Mouse (Mus musculus): ENCODE results near the gene Ttll3. TPM values are rescaled to one million over a fixed set of nuclear protein-coding genes. Genes with fewer than 3 reads are reported as not detected.

Ttll3 gene
- total and polyA plus RNA-seq, 3 experiments = 5.7 to 11.2 TPM; not detected in 1

DNA sequence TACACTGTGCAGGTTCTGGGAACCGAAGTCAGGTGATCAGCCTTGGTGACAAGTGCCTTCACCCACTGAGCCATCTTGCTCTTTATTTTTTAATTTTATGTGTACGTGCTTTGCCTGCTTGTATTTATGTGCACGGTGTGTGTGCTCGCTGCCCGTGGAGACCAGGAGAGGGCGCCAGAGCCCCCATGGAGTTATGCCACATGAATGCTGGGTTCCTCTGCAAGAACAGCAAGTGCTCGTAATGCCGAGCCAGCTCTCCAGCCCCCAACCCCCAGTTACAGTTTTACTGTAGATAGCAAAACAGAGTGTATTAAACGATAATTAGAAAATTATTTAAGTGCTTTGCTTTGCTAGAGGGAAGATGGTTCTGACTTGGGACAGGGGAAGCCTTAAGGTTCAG, 17.6 kb downstream of the Ttll3 start:
- no peaks in the 10 kb centered on the region for H3K79me2 ChIP-seq (ENCODE audit: control insufficient read depth, insufficient read depth, low read length, poor library complexity)
- no peak overlapping the region for H3K27ac ChIP-seq (ENCODE audit: control insufficient read depth, low read depth, low read length)
- TF ChIP-seq UBTF (IDR thresholded peaks at IDR 0.05; ENCODE audit: borderline replicate concordance, insufficient read depth, low read depth, low read length) = no peak
- no peak for TF ChIP-seq TBP (IDR thresholded peaks at IDR 0.05; ENCODE audit: low read depth, low read length)
- peak; percentile 51 to 63 (median 52) for TF ChIP-seq CTCF (IDR thresholded peaks at IDR 0.05 in 2 of 3, conservative IDR thresholded peaks at IDR 0.05 in 1 of 3; ENCODE audit: control insufficient read depth in 1 of 3, insufficient read depth in 1 of 3, low read depth in 2 of 3, low read length in 3 of 3, poor library complexity in 1 of 3, severe bottlenecking in 1 of 3)
- peak; percentile 29 for TF ChIP-seq RAD21 (IDR thresholded peaks at IDR 0.05; ENCODE audit: low read depth, low read length)
- TF ChIP-seq SMC3 (IDR thresholded peaks at IDR 0.05; ENCODE audit: low read depth, low read length) = peak; percentile 33
- TF ChIP-seq MXI1 (IDR thresholded peaks at IDR 0.05; ENCODE audit: low read depth, low read length) = no peak
- H3K4me1 ChIP-seq (ENCODE audit: control insufficient read depth in 1 of 2, insufficient read depth in 2 of 2, low read length in 2 of 2) = no peaks in the 10 kb centered on the region
- no peaks in the 10 kb centered on the region; a peak in 1 of 4 replicates for H3K36me3 ChIP-seq (ENCODE audit: control insufficient read depth in 1 of 2, insufficient read depth in 2 of 2, low read length in 2 of 2)
- H3K27me3 ChIP-seq (ENCODE audit: control insufficient read depth in 1 of 2, insufficient read depth in 2 of 2, low read length in 2 of 2) = no peaks in the 10 kb centered on the region
- H3K9me3 ChIP-seq (replicated peaks; ENCODE audit: insufficient read depth, low read length) = no peaks in the 10 kb centered on the region
- no peak overlapping the region for H3K9ac ChIP-seq (ENCODE audit: control insufficient read depth, low read depth, low read length, poor library complexity, severe bottlenecking)
- H3K4me3 ChIP-seq (ENCODE audit: control insufficient read depth in 1 of 2, insufficient read depth in 1 of 2, low read depth in 2 of 2, low read length in 2 of 2) = no peak overlapping the region
- DNase-seq (ENCODE audit: low read depth, low spot score) = peak; percentile 57

GRCm38 (mm10) chr6:113410001-113410400, 20.9 kb downstream of the Ttll3 start:
- H3K4me3 ChIP-seq (ENCODE audit: control insufficient read depth in 1 of 2, insufficient read depth in 1 of 2, low read depth in 2 of 2, low read length in 2 of 2) = no peak overlapping the region
- H3K36me3 ChIP-seq (ENCODE audit: control insufficient read depth in 1 of 2, insufficient read depth in 2 of 2, low read length in 2 of 2) = no peaks in the 10 kb centered on the region; a peak in 1 of 4 replicates
- H3K4me1 ChIP-seq (ENCODE audit: control insufficient read depth in 1 of 2, insufficient read depth in 2 of 2, low read length in 2 of 2) = no peaks in the 10 kb centered on the region
- no peak overlapping the region for H3K27ac ChIP-seq (ENCODE audit: control insufficient read depth, low read depth, low read length)
- DNase-seq (ENCODE audit: low read depth, low spot score) = no peak
- no peaks in the 10 kb centered on the region for H3K9me3 ChIP-seq (replicated peaks; ENCODE audit: insufficient read depth, low read length)
- no peak overlapping the region for H3K9ac ChIP-seq (ENCODE audit: control insufficient read depth, low read depth, low read length, poor library complexity, severe bottlenecking)
- H3K79me2 ChIP-seq (ENCODE audit: control insufficient read depth, insufficient read depth, low read length, poor library complexity) = no peaks in the 10 kb centered on the region
- H3K27me3 ChIP-seq (ENCODE audit: control insufficient read depth in 1 of 2, insufficient read depth in 2 of 2, low read length in 2 of 2) = no peaks in the 10 kb centered on the region
- no peak for TF ChIP-seq ZC3H11A (IDR thresholded peaks at IDR 0.05; ENCODE audit: low read depth, low read length)
- TF ChIP-seq SMC3 (IDR thresholded peaks at IDR 0.05; ENCODE audit: low read depth, low read length) = no peak
- no peak for TF ChIP-seq NELFE (IDR thresholded peaks at IDR 0.05; ENCODE audit: low read depth, low read length)
- no peak for TF ChIP-seq MAFK (IDR thresholded peaks at IDR 0.05; ENCODE audit: borderline replicate concordance, low read depth, low read length)
- TF ChIP-seq USF2 (IDR thresholded peaks at IDR 0.05; ENCODE audit: borderline replicate concordance in 1 of 2, insufficient read depth in 1 of 2, low read depth in 1 of 2, low read length in 2 of 2) = no peak
- no peak for TF ChIP-seq GATA1 (IDR thresholded peaks at IDR 0.05; ENCODE audit: low read depth, low read length)
- no peak for TF ChIP-seq USF1 (IDR thresholded peaks at IDR 0.05; ENCODE audit: low read depth, low read length)
- no peak for TF ChIP-seq NRF1 (IDR thresholded peaks at IDR 0.05; ENCODE audit: insufficient read depth, low read depth, low read length, poor library complexity, severe bottlenecking)
- TF ChIP-seq TCF12 (IDR thresholded peaks at IDR 0.05; ENCODE audit: low read depth, low read length) = no peak

- Histone ChIP-seq H3K9ac (ENCODE audit: control insufficient read depth, low read depth, low read length, poor library complexity, severe bottlenecking) (no peak overlapping the region), H3K27me3 (ENCODE audit: control insufficient read depth in 1 of 2, insufficient read depth in 2 of 2, low read length in 2 of 2) (no peaks in the 10 kb centered on the region), H3K4me3 (ENCODE audit: control insufficient read depth in 1 of 2, insufficient read depth in 1 of 2, low read depth in 2 of 2, low read length in 2 of 2) (no peak overlapping the region), H3K36me3 (ENCODE audit: control insufficient read depth in 1 of 2, insufficient read depth in 2 of 2, low read length in 2 of 2) (peaks cover 0 to 3% of the 10 kb centered on the region in 2 experiments; a peak in 1 of 4 replicates), H3K27ac (ENCODE audit: control insufficient read depth, low read depth, low read length) (no peak overlapping the region), H3K9me3 (replicated peaks; ENCODE audit: insufficient read depth, low read length) (no peaks in the 10 kb centered on the region), H3K79me2 (ENCODE audit: control insufficient read depth, insufficient read depth, low read length, poor library complexity) (peaks cover 6% of the 10 kb centered on the region), H3K4me1 (ENCODE audit: control insufficient read depth in 1 of 2, insufficient read depth in 2 of 2, low read length in 2 of 2) (peaks cover 0 to 15% of the 10 kb centered on the region in 2 experiments; a peak in 3 of 4 replicates)
- peak; percentile 52 for DNase-seq (ENCODE audit: low read depth, low spot score)
- TF ChIP-seq CHD2 (IDR thresholded peaks at IDR 0.05; ENCODE audit: low read length) (no peak), SIN3A (IDR thresholded peaks at IDR 0.05; ENCODE audit: low read length) (no peak), ZNF384 (IDR thresholded peaks at IDR 0.05; ENCODE audit: low read depth, low read length) (no peak), MAFK (IDR thresholded peaks at IDR 0.05; ENCODE audit: borderline replicate concordance, low read depth, low read length) (no peak), ZKSCAN1 (IDR thresholded peaks at IDR 0.05; ENCODE audit: low read depth, low read length) (no peak), MYB (IDR thresholded peaks at IDR 0.05; ENCODE audit: low read depth, low read length) (no peak), RCOR1 (IDR thresholded peaks at IDR 0.05; ENCODE audit: low read depth, low read length) (no peak), HCFC1 (IDR thresholded peaks at IDR 0.05; ENCODE audit: low read depth, low read length) (no peak), ZC3H11A (IDR thresholded peaks at IDR 0.05; ENCODE audit: low read depth, low read length) (no peak), SMC3 (IDR thresholded peaks at IDR 0.05; ENCODE audit: low read depth, low read length) (no peak), GABPA (IDR thresholded peaks at IDR 0.05; ENCODE audit: low read depth, low read length) (no peak), RAD21 (IDR thresholded peaks at IDR 0.05; ENCODE audit: low read depth, low read length) (no peak)
Observed at GRCm38 (mm10) chr6:113416416-113416815, 27.4 kb downstream of the Ttll3 start.
